Mouse (Mus musculus): ENCODE results near the gene Rars2.
"Not testable (repeated sequence)": the region's sequence is repeated elsewhere in the genome, so short reads cannot be mapped to it uniquely, and the experiment has no call there.

Gene Rars2

DNA sequence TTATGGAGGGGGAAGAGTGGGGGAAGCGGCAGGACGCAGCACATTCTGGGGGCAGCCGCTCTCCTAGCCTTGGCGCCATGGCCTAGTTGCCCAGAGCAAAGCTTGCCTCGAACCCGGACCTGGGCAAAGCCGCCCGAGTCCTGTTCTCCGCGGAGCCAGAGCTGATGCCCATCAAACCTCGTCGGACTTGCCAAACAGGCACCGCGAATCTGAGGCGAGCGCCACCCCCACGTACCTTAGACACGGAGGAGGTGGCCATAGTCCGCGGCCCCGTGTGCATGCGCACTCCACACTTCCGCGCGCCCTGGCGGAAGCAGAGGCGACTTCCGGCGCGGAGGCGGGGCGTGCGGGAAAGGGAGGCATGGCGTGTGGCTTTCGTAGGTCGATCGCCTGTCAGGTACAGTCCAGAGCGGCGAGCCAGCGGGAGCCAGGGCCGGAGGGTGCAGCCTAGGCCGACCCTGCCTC lies at the start of gene Rars2, which contains the start of gene Orc3:
Rars2 (plus strand) TSS at position 328 of the 465 bp plus-strand sequence.
Orc3 (minus strand) TSS at position 315 of the 465 bp plus-strand sequence.
- DNase-seq (ENCODE audit: low read depth in 1 of 2, low spot score in 2 of 2) = peak; percentile 63 to 80

- no peak for DNase-seq (ENCODE audit: low read depth in 1 of 2, low spot score in 2 of 2)
Observed at GRCm38 (mm10) chr4:34566226-34566625, 48.5 kb upstream of the Rars2 start.

DNA sequence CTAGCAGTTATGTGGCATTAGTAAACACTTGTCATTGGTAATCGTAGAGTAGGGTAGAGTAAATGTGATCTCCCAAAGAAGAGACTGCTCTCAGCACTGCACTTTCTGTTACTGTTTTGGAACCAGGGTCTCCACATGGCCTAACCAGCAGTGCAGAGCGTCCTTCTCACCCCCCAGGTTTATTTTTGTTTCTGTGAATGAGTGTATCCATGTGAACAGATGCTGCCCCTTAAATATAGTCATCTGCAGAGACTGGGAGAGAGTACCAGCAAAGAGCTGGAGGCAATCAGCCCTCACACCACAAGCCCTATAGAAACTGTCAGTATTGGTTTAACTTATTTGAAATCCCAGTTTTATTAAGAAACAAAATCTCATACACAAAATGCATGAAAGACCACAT lies 41.9 kb upstream of the Rars2 start:
- no peak for DNase-seq (ENCODE audit: low read depth in 1 of 2, low spot score in 2 of 2)

- DNase-seq (ENCODE audit: low read depth in 1 of 2, low spot score in 2 of 2) = no peak
Observed at GRCm38 (mm10) chr4:34577028-34577427, 37.7 kb upstream of the Rars2 start.

- DNase-seq (ENCODE audit: low read depth in 1 of 2, low spot score in 2 of 2) = no peak
Observed at GRCm38 (mm10) chr4:34579215-34579614, 35.5 kb upstream of the Rars2 start.

DNA sequence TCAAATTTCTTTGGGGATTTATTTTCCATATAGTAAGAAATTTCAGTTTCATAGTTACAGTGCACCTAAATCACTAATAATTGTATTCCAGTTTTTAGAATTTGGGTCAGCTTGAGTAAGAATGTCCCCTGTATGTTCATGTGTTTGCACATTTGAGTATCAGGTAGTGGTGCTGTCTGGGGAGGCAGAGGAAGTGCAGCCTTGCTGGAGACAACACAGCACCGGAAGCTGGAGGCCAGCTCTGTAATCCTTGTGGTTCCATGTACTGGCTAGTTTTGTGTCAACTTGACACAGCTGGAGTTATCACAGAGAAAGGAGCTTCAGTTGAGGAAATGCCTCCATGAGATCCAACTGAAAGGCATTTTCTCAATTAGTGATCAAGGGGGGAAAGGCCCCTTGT lies 33.3 kb upstream of the Rars2 start:
- not testable (repeated sequence) for DNase-seq (ENCODE audit: low read depth in 1 of 2, low spot score in 2 of 2)

- DNase-seq (ENCODE audit: low read depth in 1 of 2, low spot score in 2 of 2) = no peak
Observed at GRCm38 (mm10) chr4:34581990-34582389, 32.8 kb upstream of the Rars2 start.

DNA sequence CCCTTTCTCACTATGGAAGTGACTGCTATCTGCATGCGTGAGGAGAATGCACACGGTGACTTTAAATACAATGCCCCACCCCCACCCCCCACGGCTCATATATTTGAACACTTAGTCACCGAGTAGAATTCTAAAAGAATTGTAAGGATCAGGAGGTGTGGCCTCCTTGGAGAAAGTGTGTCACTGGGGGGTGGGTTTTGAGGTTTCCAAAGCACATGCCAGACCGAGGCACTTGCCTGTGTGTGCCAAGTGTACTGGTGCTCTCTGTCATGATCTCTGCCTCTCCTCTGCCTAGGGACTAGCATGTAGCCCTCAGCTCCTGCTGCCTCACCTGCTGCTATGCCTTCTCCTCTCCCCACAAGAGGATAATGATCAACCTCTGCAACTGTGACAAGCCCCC lies 32.3 kb upstream of the Rars2 start:
- DNase-seq (ENCODE audit: low read depth in 1 of 2, low spot score in 2 of 2) = no peak

GRCm38 (mm10) chr4:34583427-34583826 lies 31.3 kb upstream of the Rars2 start:
- no peak for DNase-seq (ENCODE audit: low read depth in 1 of 2, low spot score in 2 of 2)

DNA sequence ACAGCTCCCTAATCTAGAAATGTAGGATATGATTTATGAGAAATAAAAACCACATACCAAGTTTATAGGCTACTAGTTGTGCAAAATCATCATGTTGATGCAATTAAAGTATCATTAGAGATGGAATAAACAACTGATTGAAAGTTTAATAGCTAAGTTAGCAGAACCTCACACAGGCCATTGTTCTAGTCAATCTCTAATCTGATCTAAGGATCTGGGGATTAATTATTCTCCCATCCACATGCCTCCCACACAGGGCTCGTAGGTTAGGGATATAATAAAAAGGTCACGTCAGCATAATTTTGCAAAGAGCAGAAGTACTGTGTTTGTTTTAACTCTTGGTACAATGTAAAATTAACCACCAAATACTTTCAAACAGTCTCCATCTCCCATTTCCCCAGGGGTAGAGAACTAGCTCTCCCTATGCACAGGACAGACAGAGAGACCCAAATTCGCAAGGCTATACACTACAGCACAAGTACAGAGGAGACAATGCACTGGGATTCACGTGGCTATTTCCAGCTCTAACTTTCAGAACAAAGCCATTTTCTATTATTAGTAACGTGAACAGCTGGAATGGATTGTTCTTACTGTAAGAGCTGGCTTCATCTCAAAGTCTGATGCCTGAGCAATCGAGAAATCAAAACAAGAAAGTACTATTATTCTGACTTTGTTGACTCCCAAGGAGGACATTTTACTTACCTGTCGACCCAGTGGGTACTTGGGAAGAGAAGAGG lies 29.7 kb upstream of the Rars2 start:
- no peak for DNase-seq (ENCODE audit: low read depth in 1 of 2, low spot score in 2 of 2)

- no peak for DNase-seq (ENCODE audit: low read depth in 1 of 2, low spot score in 2 of 2)
Observed at GRCm38 (mm10) chr4:34603123-34603522, 11.6 kb upstream of the Rars2 start.

- DNase-seq (ENCODE audit: low read depth in 1 of 2, low spot score in 2 of 2) = no peak
Observed at GRCm38 (mm10) chr4:34606658-34607057, 8.1 kb upstream of the Rars2 start.

DNA sequence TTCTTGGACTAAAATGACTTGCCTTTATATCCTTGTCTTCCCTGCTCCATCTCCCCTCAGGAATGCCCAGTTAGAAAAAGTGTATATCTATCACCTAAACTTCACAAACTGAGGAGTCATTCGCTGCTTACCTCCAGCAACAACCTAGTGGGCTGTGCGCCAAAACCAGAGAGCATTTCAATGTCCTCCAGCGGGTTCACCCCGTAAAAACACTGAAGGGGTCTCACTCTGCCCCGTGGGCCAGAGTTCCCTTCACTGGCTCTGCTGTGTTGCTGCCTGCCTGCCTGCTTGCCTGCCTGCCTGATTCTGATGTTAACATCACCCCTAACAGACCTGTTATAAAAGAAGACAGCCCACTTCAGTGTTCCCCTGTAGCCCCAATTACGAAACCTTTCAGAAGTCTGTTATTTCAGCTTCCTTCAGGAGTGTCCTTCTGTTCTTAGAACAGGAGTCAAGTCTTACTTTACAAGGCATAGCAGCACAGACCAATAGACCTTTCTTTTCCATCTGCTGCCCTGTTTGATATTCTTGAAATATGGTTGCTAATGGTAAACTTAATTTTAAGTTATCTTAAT lies 1.1 kb upstream of the Rars2 start:
- DNase-seq (ENCODE audit: low read depth in 1 of 2, low spot score in 2 of 2) = no peak

GRCm38 (mm10) chr4:34615303-34615702 lies 546 bp downstream of the Rars2 start:
- no peak for DNase-seq (ENCODE audit: low read depth in 1 of 2, low spot score in 2 of 2)

DNA sequence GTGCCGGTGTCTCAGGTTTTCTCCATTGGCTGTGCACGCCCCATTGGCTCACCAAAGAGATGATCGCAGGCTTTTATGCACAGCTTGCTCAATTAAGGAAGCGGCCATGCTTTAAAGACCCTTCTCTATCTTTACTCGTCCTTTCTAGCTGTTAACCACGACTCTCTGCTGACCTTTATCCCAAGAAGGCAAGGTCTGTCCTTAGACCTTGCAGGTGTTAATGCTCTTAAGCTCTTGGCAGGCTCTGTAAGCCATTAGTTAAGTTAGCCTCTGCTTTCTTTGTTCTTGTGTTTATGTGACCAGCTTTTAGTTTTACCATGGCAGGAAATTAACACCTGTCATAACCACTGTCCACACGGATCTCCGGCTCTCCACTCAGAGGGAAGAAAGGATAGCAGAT lies 1.4 kb downstream of the Rars2 start:
- DNase-seq (ENCODE audit: low read depth in 1 of 2, low spot score in 2 of 2) = no peak

DNA sequence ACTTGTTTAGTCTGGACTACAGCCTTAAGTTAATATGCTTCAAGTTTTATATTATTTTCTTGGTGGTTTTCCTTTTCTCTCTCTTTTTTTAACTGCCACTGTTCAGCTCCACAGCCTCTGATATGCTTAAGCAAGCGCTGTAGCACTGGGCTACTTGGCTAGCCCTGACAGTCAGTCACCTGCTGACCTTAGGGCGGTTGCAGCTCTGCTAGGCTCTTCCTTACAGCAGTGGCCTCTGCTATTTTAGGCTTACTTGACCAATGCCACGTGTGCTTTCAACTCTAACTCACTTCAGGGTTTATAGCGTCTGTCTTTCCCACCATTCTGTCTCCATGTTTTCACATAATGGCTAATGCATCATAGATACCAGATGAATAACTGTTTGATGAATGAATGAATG lies 10.8 kb downstream of the Rars2 start:
- DNase-seq (ENCODE audit: low read depth in 1 of 2, low spot score in 2 of 2) = no peak

DNA sequence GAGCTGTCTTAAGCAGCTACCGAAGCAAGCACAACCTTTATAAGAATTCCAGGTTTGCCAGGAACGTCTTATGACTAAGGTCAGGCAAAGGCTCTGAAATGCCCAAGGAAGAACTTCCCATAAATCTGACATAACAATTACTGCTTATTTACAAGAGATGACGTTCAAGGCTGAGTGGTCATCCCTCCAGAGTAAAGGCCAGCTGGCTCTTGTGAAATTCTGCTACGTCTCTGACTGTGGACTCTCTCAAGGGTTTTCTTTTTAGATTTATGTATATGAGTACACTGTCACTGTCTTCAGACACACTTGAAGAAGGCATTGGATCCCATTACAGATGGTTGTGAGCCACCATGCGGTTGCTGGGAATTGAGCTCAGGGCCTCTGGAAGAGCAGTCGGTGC lies 11.6 kb downstream of the Rars2 start:
- no peak for DNase-seq (ENCODE audit: low read depth in 1 of 2, low spot score in 2 of 2)

GRCm38 (mm10) chr4:34629956-34630355 lies 15.2 kb downstream of the Rars2 start:
- DNase-seq (ENCODE audit: low read depth in 1 of 2, low spot score in 2 of 2) = no peak

DNA sequence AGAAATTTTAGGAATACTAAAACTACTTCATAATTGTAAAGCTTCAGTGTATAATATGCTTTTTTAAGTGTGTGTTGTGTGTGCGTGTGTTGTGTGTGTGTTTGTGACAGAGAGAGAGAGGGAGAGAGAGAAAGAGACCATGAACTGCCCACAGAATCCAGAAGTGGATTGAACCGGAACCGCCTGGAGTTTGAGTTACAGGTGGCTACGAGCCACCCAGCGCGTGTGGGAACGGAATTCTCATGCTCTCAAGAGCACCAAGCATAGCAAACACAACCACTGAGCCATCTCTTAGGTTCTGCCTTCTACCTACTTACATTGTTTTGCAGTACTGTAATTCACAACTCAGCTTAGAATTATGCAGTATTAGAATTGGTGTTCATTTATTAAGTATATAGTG lies 19.4 kb downstream of the Rars2 start:
- no peak for DNase-seq (ENCODE audit: low read depth in 1 of 2, low spot score in 2 of 2)

DNA sequence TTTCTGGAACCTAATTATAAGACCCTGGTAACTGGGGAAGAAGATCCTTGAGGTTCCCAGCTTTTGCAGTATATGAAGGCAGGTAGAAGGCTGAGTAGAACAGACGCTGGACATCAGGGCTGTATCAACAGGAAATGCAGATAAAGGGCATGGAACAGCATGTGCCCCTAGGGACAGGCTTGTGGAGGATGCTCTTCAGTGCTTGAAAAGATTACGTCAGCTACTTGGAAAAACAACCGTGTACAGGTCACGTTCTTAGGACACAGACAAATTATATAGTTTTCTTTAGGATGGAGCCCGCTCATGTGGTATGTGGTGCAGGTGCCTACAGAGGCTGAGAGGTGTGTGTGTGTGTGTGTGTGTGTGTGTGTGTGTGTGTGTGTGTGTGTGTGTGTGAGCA lies 21.3 kb downstream of the Rars2 start:
- DNase-seq (ENCODE audit: low read depth in 1 of 2, low spot score in 2 of 2) = no peak

GRCm38 (mm10) chr4:34637386-34637785 lies 22.6 kb downstream of the Rars2 start:
- DNase-seq (ENCODE audit: low read depth in 1 of 2, low spot score in 2 of 2) = no peak

GRCm38 (mm10) chr4:34637851-34638250 lies 23.1 kb downstream of the Rars2 start:
- no peak for DNase-seq (ENCODE audit: low read depth in 1 of 2, low spot score in 2 of 2)
